Mouse (Mus musculus): ENCODE measurements at regions not wholly inside any gene's neighbourhood (a gene's known extent, or its start where the extent isn't known, plus 50 kb on each side); places are given as distances from the start of the nearest gene placed in this dataset.

- Histone ChIP-seq H3K36me3 (ENCODE audit: control insufficient read depth, insufficient read depth, low read length) (no peaks in the 10 kb centered on the region), H3K4me1 (ENCODE audit: control insufficient read depth, insufficient read depth, low read length) (no peaks in the 10 kb centered on the region), H3K27ac (ENCODE audit: insufficient read depth, low read depth, low read length) (no peak overlapping the region), H3K4me3 (ENCODE audit: insufficient read depth, low read depth, low read length) (no peak overlapping the region), H3K27me3 (replicated peaks; ENCODE audit: control insufficient read depth, insufficient read depth, low read length) (no peaks in the 10 kb centered on the region)
- DNase-seq, result no peak
- WGBS, result 64% methylated on average over 3 of the region's 3 CpGs
- TF ChIP-seq POLR2A (IDR thresholded peaks at IDR 0.05; ENCODE audit: low read depth, low read length) (no peak), CTCF (conservative IDR thresholded peaks at IDR 0.05; ENCODE audit: insufficient read depth, insufficient read length, low read depth, low read length) (no peak)
Observed at GRCm38 (mm10) chr10:17666089-17666488, 56.9 kb upstream of the Cited2 start.

- no peaks in the 10 kb centered on the region for H3K27me3 ChIP-seq (replicated peaks; ENCODE audit: control insufficient read depth, insufficient read depth, low read length)
- DNase-seq, result no peak
- H3K27ac ChIP-seq (ENCODE audit: insufficient read depth, low read depth, low read length), result no peak overlapping the region
- no peak overlapping the region for H3K4me3 ChIP-seq (ENCODE audit: insufficient read depth, low read depth, low read length)
- no peak for TF ChIP-seq POLR2A (IDR thresholded peaks at IDR 0.05; ENCODE audit: low read depth, low read length)
- no peak for TF ChIP-seq CTCF (conservative IDR thresholded peaks at IDR 0.05; ENCODE audit: insufficient read depth, insufficient read length, low read depth, low read length)
- no peaks in the 10 kb centered on the region for H3K36me3 ChIP-seq (ENCODE audit: control insufficient read depth, insufficient read depth, low read length)
- H3K4me1 ChIP-seq (ENCODE audit: control insufficient read depth, insufficient read depth, low read length), result no peaks in the 10 kb centered on the region
- WGBS, result 89% methylated on average over 9 of the region's 9 CpGs
Observed at GRCm38 (mm10) chr10:17669401-17669800, 53.6 kb upstream of the Cited2 start.

All from kidney, adult 2 months (tissue).